Mouse (Mus musculus): Measurements from ENCODE around the gene Themis3.

The Themis3 gene

GRCm38 (mm10) chr17:66512202-66512956, 82.0 kb downstream of the Themis3 start:
- no peak for TF ChIP-seq GATA4 (IDR thresholded peaks at IDR 0.05; ENCODE audit: insufficient replicate concordance, low read length)

DNA sequence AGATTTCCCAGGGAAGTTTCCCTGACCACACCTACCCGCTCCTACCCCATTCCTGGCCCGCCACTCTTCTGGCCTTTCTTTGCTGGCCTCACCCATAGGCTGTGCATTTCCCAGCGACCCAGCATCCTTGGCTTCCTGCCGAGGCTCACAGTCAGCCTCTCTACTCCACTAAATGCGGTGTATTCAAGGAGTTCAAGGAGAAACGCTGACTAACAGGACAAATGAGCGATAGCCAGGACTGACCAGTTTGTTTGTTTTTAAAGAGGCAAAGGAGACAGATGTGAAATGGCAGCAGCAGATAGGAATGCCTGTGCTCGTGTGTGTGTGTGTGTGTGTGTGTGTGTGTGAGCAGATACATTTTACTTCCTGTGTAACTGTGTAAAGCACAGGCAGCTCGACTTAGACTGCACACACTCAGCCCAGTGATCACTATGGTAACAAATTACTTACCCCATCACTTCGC, 84.2 kb downstream of the Themis3 start:
- peak; percentile 52; the same call in 1 of the 2 replicates for TF ChIP-seq GATA4 (IDR thresholded peaks at IDR 0.05; ENCODE audit: insufficient replicate concordance, low read length)

DNA sequence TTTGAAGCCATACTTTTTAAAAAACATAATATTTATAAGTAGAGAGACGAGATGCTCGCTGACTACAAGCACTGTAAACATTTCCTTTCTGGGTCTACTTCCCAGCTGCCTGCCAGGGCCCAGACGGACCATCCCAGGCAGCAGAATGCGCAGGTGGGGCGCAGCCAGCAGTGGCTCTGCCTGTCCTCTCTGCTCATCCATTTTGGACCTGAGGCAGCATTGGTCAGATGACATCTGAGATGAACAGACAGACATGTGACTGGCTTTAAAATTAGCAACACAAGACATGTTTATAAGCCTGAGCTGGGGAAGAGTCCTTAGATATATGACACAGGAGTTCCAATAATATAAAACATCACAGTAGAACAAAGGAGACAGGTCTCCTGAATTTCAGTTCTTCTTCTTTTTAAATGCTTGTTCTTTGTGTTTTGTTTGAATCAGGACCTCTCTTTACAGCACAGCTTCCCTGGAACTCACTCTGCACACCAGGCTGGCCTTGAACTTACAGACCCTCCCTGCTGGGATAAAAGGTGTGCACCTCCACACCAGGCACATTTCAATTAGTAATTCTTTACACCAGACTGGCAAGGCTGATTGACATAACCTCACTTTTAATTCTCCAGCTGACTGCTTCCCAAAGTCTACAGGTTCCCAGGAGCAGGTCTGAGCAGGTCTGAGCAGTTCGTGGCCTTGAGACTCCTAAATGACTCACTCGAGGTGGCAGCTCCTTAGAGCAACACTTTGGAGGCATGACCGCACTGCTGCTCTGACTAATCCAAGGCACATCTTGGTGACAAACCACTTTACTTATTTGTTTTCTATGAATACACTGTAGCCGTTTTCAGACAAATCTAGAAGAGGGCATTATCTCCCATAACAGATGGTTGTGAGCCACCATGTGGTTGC, 87.1 kb downstream of the Themis3 start:
- TF ChIP-seq GATA4 (IDR thresholded peaks at IDR 0.05; ENCODE audit: insufficient replicate concordance, low read length), result no peak

DNA sequence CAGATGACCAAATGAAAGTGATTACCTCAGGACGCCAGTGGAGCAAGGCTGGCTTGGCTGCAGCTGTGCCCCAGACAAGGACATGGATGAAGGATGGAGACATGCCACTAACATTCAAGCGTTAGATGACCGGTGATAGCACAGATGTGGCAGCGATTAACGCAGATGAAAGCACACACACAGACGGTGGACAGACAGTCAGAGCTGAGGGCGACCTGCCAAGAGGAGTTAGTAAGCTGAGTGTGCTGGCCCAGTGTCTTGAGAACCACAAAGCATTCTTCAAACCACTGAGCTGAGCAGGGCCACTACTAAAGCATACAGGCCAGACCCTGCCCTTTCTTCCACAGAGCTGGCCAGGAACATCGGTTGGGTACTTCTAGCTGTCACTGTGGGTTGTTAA, 89.5 kb downstream of the Themis3 start:
- TF ChIP-seq GATA4 (IDR thresholded peaks at IDR 0.05; ENCODE audit: insufficient replicate concordance, low read length), result no peak

Measured in liver, adult (tissue).